18 mouse cellular contexts compared by ENCODE assay signal in genomic region chr5:88499781-88500180, GRCm38 (mm10). TPM values are rescaled to one million over a fixed set of nuclear protein-coding genes. Genes with fewer than 3 reads are reported as not detected.
DNase-seq lines count a peak whose midpoint lies in the region; ATAC-seq lines count a peak whose summit lies in the region.
"Had no signal": no experiment of that assay in that cellular context is flagged by ENCODE, and none has a peak within 500 bp of the region (broad histone marks: within the 10 kb centered on the region; RNA-seq: fewer than 3 reads in every experiment).

No protein-coding gene starts in this region.

- DNase-seq in lung, adult 18-20 months, result peak; percentile 3 to 4
- DNase-seq in lung, postnatal 14 days, result no peak
- peak; percentile 30 for DNase-seq in CD4-positive, CD25-positive, alpha-beta regulatory T cell, adult 2 months (ENCODE audit: low read depth, low spot score)
- DNase-seq in gonadal fat pad, adult 2 months (ENCODE audit: low read depth), result peak; percentile 22
- no peak for DNase-seq in layer of hippocampus, postnatal 36 days
- no peak for DNase-seq in spleen, postnatal 14 days (ENCODE audit: low spot score in 2 of 2)
- DNase-seq in kidney, adult 11 months, result no peak
- DNase-seq: B cell, adult 2 months; cerebellum, adult 11-12 months; gastrocnemius, postnatal 25 days had no signal

- ATAC-seq in monocyte, adult 5-6 weeks (replicated peaks; ENCODE audit: insufficient number of reproducible peaks, low FRiP score, low TSS enrichment, poor library complexity, severe bottlenecking), result peak; percentile 83

RNA-seq across cellular contexts. Expression of gene Enam, which starts 12.0 kb away (rescaled TPM):
- not detected in 2 replicates for polyA plus RNA-seq in gonadal fat pad, adult 2 months (2012; rRNA removed)
- total RNA-seq in monocyte, adult 5-6 weeks (2017), result not detected in 3 replicates
- total RNA-seq in layer of hippocampus, postnatal 36 days (2021), result not detected
- total RNA-seq: gastrocnemius, postnatal 25 days; layer of hippocampus, adult 2 months; left cerebral cortex, postnatal 10 days; liver, adult 2 months had no signal
- polyA plus RNA-seq: erythroblast, embryonic 14.5 days; heart, embryonic 14.5 days; hindbrain, embryonic 13.5 days; kidney, embryonic 14.5 days; liver, adult 2 months had no signal

RNA-seq across cellular contexts. Expression of gene Jchain, which starts 27.9 kb away (rescaled TPM):
- polyA plus RNA-seq in gonadal fat pad, adult 2 months (2012; rRNA removed), result 1.9 and 2.4 TPM in 2 replicates
- total RNA-seq in monocyte, adult 5-6 weeks (2017), result 227 to 282 TPM (median 255 TPM) in 3 replicates
- total RNA-seq in layer of hippocampus, postnatal 36 days (2021), result under 1 TPM; 0.20 to 0.22 TPM
- polyA plus RNA-seq: erythroblast, embryonic 14.5 days; kidney, embryonic 14.5 days had no signal

RNA-seq across cellular contexts. Expression of gene Ambn, which starts 44.0 kb away (rescaled TPM):
- not detected in 2 replicates for polyA plus RNA-seq in gonadal fat pad, adult 2 months (2012; rRNA removed)
- not detected in 3 replicates for total RNA-seq in monocyte, adult 5-6 weeks (2017)
- total RNA-seq in layer of hippocampus, postnatal 36 days (2021), result not detected
- total RNA-seq: gastrocnemius, postnatal 25 days; layer of hippocampus, adult 2 months; left cerebral cortex, postnatal 10 days; liver, adult 2 months had no signal
- polyA plus RNA-seq: erythroblast, embryonic 14.5 days; heart, embryonic 14.5 days; hindbrain, embryonic 13.5 days; kidney, embryonic 14.5 days; liver, adult 2 months had no signal

RNA-seq across cellular contexts. Expression of gene Utp3, which starts 54.5 kb away (rescaled TPM):
- polyA plus RNA-seq in gonadal fat pad, adult 2 months (2012; rRNA removed), result 9.4 and 12.9 TPM in 2 replicates
- total RNA-seq in monocyte, adult 5-6 weeks (2017), result 68.4 to 86.2 TPM (median 73.0 TPM) in 3 replicates
- total RNA-seq in layer of hippocampus, postnatal 36 days (2021), result 10 to 100 TPM; 27.5 to 28.0 TPM

Comparison
In these comparisons a context has a peak if more than half of its experiments do, and no peak if none do; other contexts are left out.
1. DNase-seq: peak in lung, adult 18-20 months (2 of 2), CD4-positive, CD25-positive, alpha-beta regulatory T cell, adult 2 months (single experiment) and gonadal fat pad, adult 2 months (single experiment); none in lung, postnatal 14 days (single experiment), layer of hippocampus, postnatal 36 days (0 of 2), spleen, postnatal 14 days (0 of 2) and kidney, adult 11 months (single experiment).
2. RNA of gene Jchain, which starts 27.9 kb away (total RNA-seq): 227 to 282 TPM in monocyte, adult 5-6 weeks; 0.20 to 0.22 TPM in layer of hippocampus, postnatal 36 days; every median in the first group is over 100 times any median in the second.